Comparison of ENCODE assay signal across 15 mouse cellular contexts in the genomic region with DNA sequence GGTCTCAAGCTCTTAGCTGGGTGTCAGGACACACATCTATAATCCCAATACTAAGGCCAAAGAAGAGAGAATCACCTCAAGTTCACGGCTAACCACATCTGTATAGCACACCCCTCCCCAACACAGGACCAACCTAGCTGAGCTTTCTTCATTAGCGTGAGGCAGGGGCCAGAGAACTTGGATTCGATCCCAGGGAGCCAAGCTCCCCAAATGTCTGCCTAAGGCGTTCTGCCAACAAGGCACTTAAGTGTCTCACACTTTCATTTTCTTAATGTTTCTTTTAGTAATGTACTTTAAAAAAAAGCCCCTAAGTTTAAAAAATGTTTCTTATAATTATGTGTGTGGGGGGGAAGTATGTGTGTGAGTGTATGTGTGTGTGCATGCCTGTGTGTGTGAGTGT.
"Had no signal": no experiment of that assay in that cellular context is flagged by ENCODE, and none has a peak within 500 bp of the region (broad histone marks: within the 10 kb centered on the region; RNA-seq: fewer than 3 reads in every experiment).

No protein-coding gene starts in this region.

- H3K27ac ChIP-seq: limb, embryonic 15.5 days; liver, embryonic 13.5 days; macrophage; midbrain, embryonic 15.5 days; neural tube, embryonic 12.5 days had no signal

- H3K9me3 ChIP-seq: limb, embryonic 15.5 days; liver, embryonic 13.5 days; midbrain, embryonic 15.5 days; neural tube, embryonic 12.5 days had no signal

- H3K4me3 ChIP-seq: limb, embryonic 15.5 days; liver, embryonic 13.5 days; megakaryocyte, embryonic 14.5 days; midbrain, embryonic 15.5 days; neural tube, embryonic 12.5 days had no signal

- DNase-seq: kidney, adult 8-10 months; kidney, postnatal 36 days; layer of hippocampus, adult 9-11 months; layer of hippocampus, postnatal 36 days; liver, embryonic 13.5 days; liver, postnatal 0 days; thymus, adult 2 months; thymus, postnatal 25 days had no signal

- ATAC-seq: liver, postnatal 0 days; lung, postnatal 0 days; midbrain, embryonic 15.5 days had no signal

- H3K36me3 ChIP-seq: limb, embryonic 15.5 days; liver, embryonic 13.5 days; midbrain, embryonic 15.5 days; neural tube, embryonic 12.5 days had no signal

- H3K9ac ChIP-seq: limb, embryonic 15.5 days; liver, embryonic 13.5 days; liver, postnatal 0 days; midbrain, embryonic 15.5 days; neural tube, embryonic 12.5 days had no signal

- H3K4me1 ChIP-seq: liver, embryonic 13.5 days; megakaryocyte, embryonic 14.5 days; neural tube, embryonic 12.5 days had no signal

- H3K4me2 ChIP-seq: limb, embryonic 15.5 days; liver, embryonic 13.5 days; midbrain, embryonic 11.5 days; midbrain, embryonic 15.5 days; neural tube, embryonic 12.5 days had no signal

- H3K27me3 ChIP-seq: midbrain, embryonic 15.5 days; neural tube, embryonic 12.5 days had no signal
